ENCODE assay signal across 7 mouse cellular contexts in the genomic region with DNA sequence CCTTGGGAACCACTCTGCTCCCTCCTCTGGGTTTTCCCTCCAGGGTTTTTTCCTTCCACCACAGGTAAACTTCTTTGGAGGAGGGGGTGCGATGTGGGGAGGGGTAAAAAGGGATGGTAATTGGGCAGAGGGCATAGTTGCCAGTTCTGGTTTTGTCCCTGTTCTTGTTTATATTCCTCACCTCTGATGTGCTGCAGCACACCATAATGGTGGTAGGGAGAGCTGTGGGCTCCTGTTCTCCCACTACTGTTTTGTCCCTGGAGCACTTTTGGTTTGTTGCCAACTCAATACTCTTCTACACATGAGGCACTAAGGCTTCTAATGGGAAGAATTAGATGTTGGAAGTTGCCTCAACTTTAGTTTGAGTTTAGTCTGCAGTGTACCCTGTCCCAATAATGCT. TPM values are rescaled to one million over a fixed set of nuclear protein-coding genes. Genes with fewer than 3 reads are reported as not detected.
DNase-seq lines count a peak whose midpoint lies in the region; ATAC-seq lines count a peak whose summit lies in the region.

No protein-coding gene starts in this region.

- H3K4me2 ChIP-seq in liver, embryonic 11.5 days = peak overlapping the region; percentile 69
- H3K4me2 ChIP-seq in forebrain, embryonic 12.5 days = peak overlapping the region; percentile 95
- peak overlapping the region; percentile 78 for H3K4me2 ChIP-seq in limb, embryonic 12.5 days
- peak overlapping the region; percentile 84 for H3K4me2 ChIP-seq in stomach, embryonic 16.5 days (ENCODE audit: low read depth, low read length)

- 0% methylated on average over 1 of the region's 1 CpGs for WGBS in liver, embryonic 11.5 days
- WGBS in forebrain, embryonic 12.5 days = 7% methylated on average over 1 of the region's 1 CpGs
- 17% methylated on average over 1 of the region's 1 CpGs for WGBS in limb, embryonic 12.5 days
- WGBS in stomach, embryonic 16.5 days = 8% methylated on average over 1 of the region's 1 CpGs

- no peaks in the 10 kb centered on the region for H3K9me3 ChIP-seq in liver, embryonic 11.5 days (ENCODE audit: control insufficient read depth, low read length)
- no peaks in the 10 kb centered on the region for H3K9me3 ChIP-seq in forebrain, embryonic 12.5 days
- H3K9me3 ChIP-seq in limb, embryonic 12.5 days = no peaks in the 10 kb centered on the region
- no peaks in the 10 kb centered on the region for H3K9me3 ChIP-seq in stomach, embryonic 16.5 days (replicated peaks; ENCODE audit: control insufficient read depth, low read length)

- H3K27me3 ChIP-seq in liver, embryonic 11.5 days (replicated peaks; ENCODE audit: control insufficient read depth, insufficient read depth, low read length) = peaks cover 37% of the 10 kb centered on the region
- peaks cover 37% of the 10 kb centered on the region for H3K27me3 ChIP-seq in forebrain, embryonic 12.5 days
- H3K27me3 ChIP-seq in limb, embryonic 12.5 days = peaks cover 46% of the 10 kb centered on the region
- H3K27me3 ChIP-seq in stomach, embryonic 16.5 days (ENCODE audit: control insufficient read depth, insufficient read depth, low read length) = peaks cover 27% of the 10 kb centered on the region

- no peaks in the 10 kb centered on the region for H3K36me3 ChIP-seq in liver, embryonic 11.5 days (ENCODE audit: control insufficient read depth, insufficient read depth, low read length)
- H3K36me3 ChIP-seq in forebrain, embryonic 12.5 days (replicated peaks) = no peaks in the 10 kb centered on the region
- H3K36me3 ChIP-seq in limb, embryonic 12.5 days = no peaks in the 10 kb centered on the region
- H3K36me3 ChIP-seq in stomach, embryonic 16.5 days (ENCODE audit: control insufficient read depth, insufficient read depth, low read length) = no peaks in the 10 kb centered on the region

- no peaks in the 10 kb centered on the region for H3K4me1 ChIP-seq in liver, embryonic 11.5 days (replicated peaks; ENCODE audit: control insufficient read depth, insufficient read depth, low read length)
- peaks cover 19% of the 10 kb centered on the region for H3K4me1 ChIP-seq in forebrain, embryonic 12.5 days
- peaks cover 19% of the 10 kb centered on the region for H3K4me1 ChIP-seq in limb, embryonic 12.5 days (replicated peaks)
- H3K4me1 ChIP-seq in stomach, embryonic 16.5 days (ENCODE audit: control insufficient read depth, insufficient read depth, low read length) = 0 out of 2 replicates have a peak, but pooled peaks cover 18% of the 10 kb centered on the region

- H3K4me3 ChIP-seq in liver, embryonic 11.5 days (ENCODE audit: low read depth, low read length) = peak overlapping the region; percentile 36; the same call in 1 of the 2 replicates
- H3K4me3 ChIP-seq in forebrain, embryonic 12.5 days (replicated peaks) = peak overlapping the region; percentile 52
- peak overlapping the region; percentile 47 for H3K4me3 ChIP-seq in limb, embryonic 12.5 days (replicated peaks)
- peak overlapping the region; percentile 50; the same call in 1 of the 2 replicates for H3K4me3 ChIP-seq in stomach, embryonic 16.5 days (replicated peaks; ENCODE audit: low read length)

- no peak overlapping the region for H3K9ac ChIP-seq in liver, embryonic 11.5 days (ENCODE audit: low read depth, low read length)
- H3K9ac ChIP-seq in forebrain, embryonic 12.5 days = 0 out of 2 replicates have a peak overlapping the region, but pooled peaks have one; percentile 56
- H3K9ac ChIP-seq in limb, embryonic 12.5 days (replicated peaks) = no peak overlapping the region
- H3K9ac ChIP-seq in stomach, embryonic 16.5 days (ENCODE audit: low read length) = no peak overlapping the region

- no peak for ATAC-seq in liver, embryonic 11.5 days (replicated peaks; ENCODE audit: low FRiP score)
- no peak for ATAC-seq in forebrain, embryonic 12.5 days (ENCODE audit: low FRiP score)
- ATAC-seq in limb, embryonic 12.5 days (ENCODE audit: insufficient number of reproducible peaks, insufficient read depth, low FRiP score, low TSS enrichment, low read depth) = no peak
- ATAC-seq in stomach, embryonic 16.5 days (ENCODE audit: insufficient read depth, low FRiP score) = no peak

- H3K27ac ChIP-seq in liver, embryonic 11.5 days (ENCODE audit: low read depth, low read length) = no peak overlapping the region
- H3K27ac ChIP-seq in forebrain, embryonic 12.5 days = no peak overlapping the region
- H3K27ac ChIP-seq in limb, embryonic 12.5 days = no peak overlapping the region
- no peak overlapping the region for H3K27ac ChIP-seq in stomach, embryonic 16.5 days (ENCODE audit: low read length)

- DNase-seq in liver, embryonic 11.5 days (ENCODE audit: low spot score) = no peak
- no peak for DNase-seq in liver
- DNase-seq in kidney, postnatal 4 days = no peak
- DNase-seq in lung, postnatal 36 days = no peak

RNA-seq across cellular contexts. Expression of gene Kcnj3, which starts 2.2 kb away (rescaled TPM):
- 0.47 and 0.53 TPM in 2 replicates for polyA plus RNA-seq in liver, embryonic 11.5 days (2014; fragmentation: Nextera tagmentation; extraction: Ambion mirVana)
- polyA plus RNA-seq in forebrain, embryonic 12.5 days (2016; fragmentation: Nextera tagmentation; extraction: Ambion mirVana) = 0.91 and 1.1 TPM in 2 replicates
- polyA plus RNA-seq in limb, embryonic 12.5 days (2016; fragmentation: Nextera tagmentation; extraction: Ambion mirVana) = 0.25 and 0.52 TPM in 2 replicates
- 0.43 and 0.47 TPM in 2 replicates for polyA plus RNA-seq in stomach, embryonic 16.5 days (2015; fragmentation: Nextera tagmentation; extraction: Ambion mirVana)
